Mouse (Mus musculus): ENCODE measurements around the gene Zfhx3. TPM values are rescaled to one million over a fixed set of nuclear protein-coding genes. Genes with fewer than 3 reads are reported as not detected.

Zfhx3 gene
- polyA plus RNA-seq, 1 experiment: 2.5 TPM

DNA sequence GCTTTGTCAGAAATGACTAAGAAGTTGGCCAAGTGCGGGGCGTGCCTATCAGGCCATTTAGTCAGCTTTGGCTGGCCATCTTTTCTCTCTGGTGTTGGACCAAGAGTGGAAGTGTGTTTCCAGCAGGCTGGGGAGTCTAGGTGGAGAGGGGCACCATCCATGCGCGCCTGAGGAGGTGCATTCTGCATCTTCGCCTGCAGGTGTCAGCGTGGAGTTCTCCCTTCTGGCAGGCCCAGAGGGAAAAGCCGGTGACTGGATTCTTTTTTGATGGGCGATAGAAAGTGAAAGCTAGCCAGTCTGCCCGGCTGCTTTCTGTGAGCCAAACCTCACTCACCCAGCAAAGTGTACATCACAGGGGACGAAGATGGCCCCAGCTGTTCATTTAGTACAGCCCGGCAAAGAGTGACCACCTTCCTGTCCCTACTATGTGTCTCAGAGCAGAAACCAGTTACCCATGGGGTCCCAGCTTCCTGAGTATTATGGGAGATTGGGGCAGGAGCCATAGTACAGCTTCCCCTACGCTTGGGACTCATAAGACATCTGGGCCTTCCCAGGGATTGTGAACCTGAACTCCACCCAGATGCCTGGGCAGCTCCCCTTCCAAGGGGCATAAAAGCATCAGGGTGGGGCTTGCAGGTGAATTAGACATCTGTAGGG lies 944.3 kb downstream of the Zfhx3 start:
- 23% methylated on average over 12 of the region's 12 CpGs for WGBS
- peak overlapping the region; percentile 32; the same call in 1 of the 2 replicates for H3K27ac ChIP-seq (ENCODE audit: insufficient read depth, low read depth, low read length)
- H3K4me1 ChIP-seq (ENCODE audit: control insufficient read depth, insufficient read depth, low read length): no peaks in the 10 kb centered on the region
- H3K36me3 ChIP-seq (ENCODE audit: control insufficient read depth, insufficient read depth, low read length): no peaks in the 10 kb centered on the region
- no peak for TF ChIP-seq POLR2A (IDR thresholded peaks at IDR 0.05; ENCODE audit: low read depth, low read length)
- TF ChIP-seq CTCF (conservative IDR thresholded peaks at IDR 0.05; ENCODE audit: insufficient read depth, insufficient read length, low read depth, low read length): peak; percentile 85
- peak; percentile 85 for DNase-seq
- peak overlapping the region; percentile 41 for H3K4me3 ChIP-seq (ENCODE audit: insufficient read depth, low read depth, low read length)
- no peaks in the 10 kb centered on the region for H3K27me3 ChIP-seq (replicated peaks; ENCODE audit: control insufficient read depth, insufficient read depth, low read length)

DNA sequence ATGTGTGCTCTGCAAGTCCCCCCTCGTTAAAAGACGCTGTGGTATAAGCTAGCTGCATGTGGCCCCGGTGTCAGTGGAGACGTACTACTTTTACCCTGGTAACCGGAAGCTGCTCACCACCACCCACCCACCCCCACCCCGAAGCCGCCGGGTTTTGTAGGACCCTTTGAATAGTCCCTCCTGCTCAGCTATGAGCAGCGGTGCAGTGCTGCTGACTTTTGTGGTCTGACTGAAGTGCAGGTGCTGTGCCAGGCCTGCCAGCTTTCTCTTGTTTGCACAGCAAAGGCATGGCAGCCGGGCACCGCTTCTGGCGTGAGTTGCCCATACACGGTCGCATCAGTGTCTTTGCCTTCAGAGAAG lies 944.8 kb downstream of the Zfhx3 start:
- Histone ChIP-seq H3K36me3 (ENCODE audit: control insufficient read depth, insufficient read depth, low read length) (no peaks in the 10 kb centered on the region), H3K27ac (ENCODE audit: insufficient read depth, low read depth, low read length) (no peak overlapping the region), H3K4me1 (ENCODE audit: control insufficient read depth, insufficient read depth, low read length) (no peaks in the 10 kb centered on the region), H3K4me3 (ENCODE audit: insufficient read depth, low read depth, low read length) (no peak overlapping the region), H3K27me3 (replicated peaks; ENCODE audit: control insufficient read depth, insufficient read depth, low read length) (no peaks in the 10 kb centered on the region)
- TF ChIP-seq CTCF (conservative IDR thresholded peaks at IDR 0.05; ENCODE audit: insufficient read depth, insufficient read length, low read depth, low read length): no peak
- no peak for TF ChIP-seq POLR2A (IDR thresholded peaks at IDR 0.05; ENCODE audit: low read depth, low read length)
- DNase-seq: no peak
- WGBS: 76% methylated on average over 14 of the region's 14 CpGs

GRCm38 (mm10) chr8:108887890-108888289 lies 945.4 kb downstream of the Zfhx3 start:
- H3K4me1 ChIP-seq (ENCODE audit: control insufficient read depth, insufficient read depth, low read length): no peaks in the 10 kb centered on the region

DNA sequence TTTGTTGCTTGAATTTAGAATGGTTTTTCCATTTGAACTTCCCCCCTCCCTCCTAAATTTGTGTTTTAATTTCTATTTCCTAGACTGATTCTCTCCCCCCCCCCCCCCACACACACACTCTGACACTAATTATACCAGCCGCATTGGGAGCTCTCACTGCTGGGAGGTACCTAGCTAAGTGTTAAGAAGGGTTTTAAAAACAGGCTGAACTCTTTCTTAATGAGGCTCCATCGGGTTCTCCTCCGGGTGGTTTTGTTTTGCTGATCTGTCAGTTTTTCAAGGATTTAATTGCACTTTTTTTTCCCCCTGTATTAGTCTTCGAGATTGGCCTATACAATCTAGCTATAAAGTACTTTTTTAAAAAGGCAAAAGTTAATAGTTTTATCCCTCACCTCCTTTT lies 946.5 kb downstream of the Zfhx3 start:
- TF ChIP-seq POLR2A (IDR thresholded peaks at IDR 0.05; ENCODE audit: low read depth, low read length) (no peak), CTCF (conservative IDR thresholded peaks at IDR 0.05; ENCODE audit: insufficient read depth, insufficient read length, low read depth, low read length) (no peak)
- WGBS: 56% methylated on average over 4 of the region's 4 CpGs
- DNase-seq: no peak
- Histone ChIP-seq H3K4me3 (ENCODE audit: insufficient read depth, low read depth, low read length) (no peak overlapping the region), H3K4me1 (ENCODE audit: control insufficient read depth, insufficient read depth, low read length) (no peaks in the 10 kb centered on the region), H3K27ac (ENCODE audit: insufficient read depth, low read depth, low read length) (no peak overlapping the region), H3K36me3 (ENCODE audit: control insufficient read depth, insufficient read depth, low read length) (no peaks in the 10 kb centered on the region), H3K27me3 (replicated peaks; ENCODE audit: control insufficient read depth, insufficient read depth, low read length) (no peaks in the 10 kb centered on the region)

More at GRCm38 (mm10) chr8:108887890-108888289, 945.4 kb downstream of the Zfhx3 start:
- no peak for TF ChIP-seq CTCF (conservative IDR thresholded peaks at IDR 0.05; ENCODE audit: insufficient read depth, insufficient read length, low read depth, low read length)
- TF ChIP-seq POLR2A (IDR thresholded peaks at IDR 0.05; ENCODE audit: low read depth, low read length): no peak
- no peak overlapping the region for H3K4me3 ChIP-seq (ENCODE audit: insufficient read depth, low read depth, low read length)
- DNase-seq: no peak
- no peak overlapping the region for H3K27ac ChIP-seq (ENCODE audit: insufficient read depth, low read depth, low read length)
- H3K36me3 ChIP-seq (ENCODE audit: control insufficient read depth, insufficient read depth, low read length): no peaks in the 10 kb centered on the region
- no peaks in the 10 kb centered on the region for H3K27me3 ChIP-seq (replicated peaks; ENCODE audit: control insufficient read depth, insufficient read depth, low read length)
- WGBS: 93% methylated on average over 8 of the region's 8 CpGs

GRCm38 (mm10) chr8:108889406-108889805 lies 947.0 kb downstream of the Zfhx3 start:
- 81% methylated on average over 5 of the region's 5 CpGs for WGBS
- TF ChIP-seq CTCF (conservative IDR thresholded peaks at IDR 0.05; ENCODE audit: insufficient read depth, insufficient read length, low read depth, low read length) (no peak), POLR2A (IDR thresholded peaks at IDR 0.05; ENCODE audit: low read depth, low read length) (no peak)
- Histone ChIP-seq H3K36me3 (ENCODE audit: control insufficient read depth, insufficient read depth, low read length) (no peaks in the 10 kb centered on the region), H3K4me1 (ENCODE audit: control insufficient read depth, insufficient read depth, low read length) (no peaks in the 10 kb centered on the region), H3K27me3 (replicated peaks; ENCODE audit: control insufficient read depth, insufficient read depth, low read length) (no peaks in the 10 kb centered on the region), H3K27ac (ENCODE audit: insufficient read depth, low read depth, low read length) (no peak overlapping the region), H3K4me3 (ENCODE audit: insufficient read depth, low read depth, low read length) (no peak overlapping the region)
- no peak for DNase-seq

DNA sequence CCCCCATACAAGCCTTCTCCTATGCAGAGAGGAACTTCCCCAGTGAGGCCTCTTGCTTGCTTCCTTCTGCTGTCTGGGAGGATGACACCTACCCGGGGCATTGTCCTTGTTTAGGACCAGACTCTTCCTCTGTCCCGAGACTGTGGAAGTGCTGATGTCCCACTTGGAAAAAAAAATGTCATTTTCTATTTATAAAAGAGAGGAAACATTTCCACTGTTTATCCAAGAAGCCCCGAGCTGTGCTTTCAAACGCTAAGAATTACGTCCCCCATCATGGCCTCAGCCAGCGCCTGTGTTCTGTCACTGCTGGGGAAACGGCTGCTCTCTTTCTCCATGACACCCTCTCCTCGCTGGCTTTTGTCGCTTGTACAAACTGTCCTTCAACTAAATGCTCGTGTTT lies 951.8 kb downstream of the Zfhx3 start:
- TF ChIP-seq POLR2A (IDR thresholded peaks at IDR 0.05; ENCODE audit: low read depth, low read length) (no peak), CTCF (conservative IDR thresholded peaks at IDR 0.05; ENCODE audit: insufficient read depth, insufficient read length, low read depth, low read length) (no peak)
- DNase-seq: peak; percentile 47
- H3K36me3 ChIP-seq (ENCODE audit: control insufficient read depth, insufficient read depth, low read length): no peaks in the 10 kb centered on the region
- no peaks in the 10 kb centered on the region for H3K4me1 ChIP-seq (ENCODE audit: control insufficient read depth, insufficient read depth, low read length)
- no peak overlapping the region for H3K4me3 ChIP-seq (ENCODE audit: insufficient read depth, low read depth, low read length)
- peak overlapping the region; percentile 16; the same call in 1 of the 2 replicates for H3K27ac ChIP-seq (ENCODE audit: insufficient read depth, low read depth, low read length)
- H3K27me3 ChIP-seq (replicated peaks; ENCODE audit: control insufficient read depth, insufficient read depth, low read length): no peaks in the 10 kb centered on the region
- WGBS: 52% methylated on average over 10 of the region's 10 CpGs

GRCm38 (mm10) chr8:108896468-108897346 lies 954.3 kb downstream of the Zfhx3 start:
- 35% methylated on average over 18 of the region's 18 CpGs for WGBS
- DNase-seq: peak; percentile 86
- no peak overlapping the region for H3K4me3 ChIP-seq (ENCODE audit: insufficient read depth, low read depth, low read length)
- no peaks in the 10 kb centered on the region for H3K36me3 ChIP-seq (ENCODE audit: control insufficient read depth, insufficient read depth, low read length)
- TF ChIP-seq CTCF (conservative IDR thresholded peaks at IDR 0.05; ENCODE audit: insufficient read depth, insufficient read length, low read depth, low read length) (no peak), POLR2A (IDR thresholded peaks at IDR 0.05; ENCODE audit: low read depth, low read length) (no peak)
- no peaks in the 10 kb centered on the region for H3K4me1 ChIP-seq (ENCODE audit: control insufficient read depth, insufficient read depth, low read length)
- no peak overlapping the region for H3K27ac ChIP-seq (ENCODE audit: insufficient read depth, low read depth, low read length)
- no peaks in the 10 kb centered on the region for H3K27me3 ChIP-seq (replicated peaks; ENCODE audit: control insufficient read depth, insufficient read depth, low read length)

All from kidney, adult 2 months (tissue).